Mouse (Mus musculus) liver, postnatal 0 days (tissue): ENCODE measurements at regions not wholly inside any gene's neighbourhood (a gene's known extent, or its start where the extent isn't known, plus 50 kb on each side); places are given as distances from the start of the nearest gene placed in this dataset.

Experiments
- CTCF ChIP-seq: sonication (generic); IDR thresholded peaks from 2 replicates; pipeline ENCODE4 v1.5.1; 2016; ENCODE audit warnings: antibody characterized with exemption, low read depth
- EP300 ChIP-seq: IDR thresholded peaks from 2 replicates; pipeline ENCODE4 v1.6.1; 2016; ENCODE audit warnings: antibody characterized with exemption, low read depth, mild to moderate bottlenecking

- no peak for TF ChIP-seq CTCF
- TF ChIP-seq EP300: no peak
These were observed 131.6 kb upstream of the Mycn start for GRCm38 (mm10) chr12:13073126-13073886.
